Mouse (Mus musculus) urinary bladder, adult 18-20 months (tissue): ENCODE measurements around the gene Ptp4a2.
A peak's percentile ranks its signal among the peaks of the same experiment; 100 is the strongest.
"Not testable (repeated sequence)": the region's sequence is repeated elsewhere in the genome, so short reads cannot be mapped to it uniquely, and the experiment has no call there.

Experiments used
- DNase-seq, 2 experiments: peaks; one replicate each; pipeline ENCODE4 v3.0.0; 2022; ENCODE audit warnings: low spot score in 2 of 2, mixed read lengths in 2 of 2

The Ptp4a2 gene

DNA sequence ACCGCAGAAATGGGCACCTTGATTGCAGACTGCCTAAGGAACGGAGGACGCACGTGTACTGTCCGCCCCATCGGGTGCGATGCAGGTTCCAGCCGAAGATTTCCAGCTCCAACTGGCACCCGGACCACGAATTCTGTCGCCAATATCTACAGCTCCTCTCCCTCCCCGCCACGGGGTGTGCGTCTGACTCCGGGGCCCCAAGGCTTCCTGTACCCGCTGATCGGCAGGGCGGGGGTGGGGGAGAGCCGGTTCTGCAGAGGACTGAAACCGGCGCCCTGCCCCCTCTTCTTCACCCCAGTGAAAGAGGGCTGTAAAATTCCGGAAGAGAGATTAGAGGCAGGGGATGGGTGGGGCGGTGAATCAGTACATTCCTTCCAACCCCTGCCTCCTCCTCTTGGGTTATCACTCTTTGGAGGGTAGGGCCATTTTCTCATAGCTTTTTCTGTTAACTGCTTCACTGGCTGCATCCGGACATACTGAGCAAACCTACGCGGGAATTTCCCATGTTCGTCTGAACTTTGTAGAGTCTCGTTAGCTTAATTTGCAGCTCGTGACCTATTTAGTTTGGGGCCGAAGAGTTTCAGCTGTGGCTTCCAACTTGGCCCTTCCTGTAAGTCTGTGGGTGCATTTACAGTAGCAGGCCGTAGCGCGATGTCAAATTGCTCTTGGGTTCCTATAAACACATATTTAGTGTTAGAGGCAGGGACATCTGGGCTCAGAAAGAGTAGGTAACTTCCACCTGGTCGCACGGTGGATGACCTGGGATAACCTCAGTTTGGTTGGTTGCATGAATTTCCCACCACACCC lies at the start of gene Ptp4a2:
Ptp4a2 (plus strand) TSS at position 422 of the 807 bp plus-strand sequence.
- DNase-seq = peak; percentile 75 to 80

DNA sequence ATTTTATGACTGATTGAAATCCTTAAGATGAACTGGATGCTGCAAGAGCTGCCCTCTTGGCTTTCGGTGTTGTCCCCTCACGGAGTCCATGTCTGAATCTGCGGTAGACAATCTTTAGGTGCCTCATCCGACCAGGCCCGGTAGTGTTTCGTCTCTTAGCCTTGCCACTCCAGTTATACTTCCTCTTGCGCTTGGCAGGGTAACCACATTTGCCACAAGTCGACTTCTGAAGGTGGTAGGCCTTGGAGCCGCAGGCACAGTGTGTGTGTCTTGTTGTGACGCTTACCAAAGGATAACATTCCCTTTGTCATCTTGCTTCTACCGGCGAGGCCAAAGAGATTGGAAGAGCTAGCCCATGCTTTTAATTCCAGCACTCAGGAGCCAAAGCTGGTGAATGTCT lies 49.4 kb upstream of the Ptp4a2 start:
- no peak for DNase-seq

GRCm38 (mm10) chr4:129762496-129762895 lies 48.5 kb upstream of the Ptp4a2 start:
- not testable (repeated sequence) for DNase-seq

GRCm38 (mm10) chr4:129765351-129765750 lies 45.7 kb upstream of the Ptp4a2 start:
- no peak for DNase-seq

GRCm38 (mm10) chr4:129767782-129768181 lies 43.2 kb upstream of the Ptp4a2 start:
- no peak for DNase-seq

GRCm38 (mm10) chr4:129768742-129769141 lies 42.3 kb upstream of the Ptp4a2 start:
- not testable (repeated sequence) for DNase-seq

GRCm38 (mm10) chr4:129770600-129770999 lies 40.4 kb upstream of the Ptp4a2 start:
- no peak for DNase-seq

DNA sequence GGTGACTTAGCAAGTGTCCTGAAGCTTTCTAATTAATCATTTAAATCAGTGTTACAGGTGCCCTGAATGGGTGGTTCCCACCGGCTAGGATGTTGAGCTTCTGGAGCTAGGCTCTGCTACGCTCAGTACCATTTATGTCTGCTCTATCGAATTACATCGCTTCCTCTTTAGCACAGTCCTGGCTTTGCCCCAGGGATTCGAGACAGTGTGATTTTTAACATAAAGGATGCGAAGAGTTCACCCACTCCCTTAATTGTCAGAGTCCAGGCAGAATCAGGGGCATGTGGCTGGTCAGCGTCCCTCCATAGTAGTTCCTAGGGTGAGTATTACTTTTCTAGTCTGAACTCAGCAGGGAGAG lies 39.7 kb upstream of the Ptp4a2 start:
- DNase-seq = no peak

- DNase-seq = peak in 1 of 2 experiments; percentile 26
Measured at GRCm38 (mm10) chr4:129771672-129772521, 39.1 kb upstream of the Ptp4a2 start.

DNA sequence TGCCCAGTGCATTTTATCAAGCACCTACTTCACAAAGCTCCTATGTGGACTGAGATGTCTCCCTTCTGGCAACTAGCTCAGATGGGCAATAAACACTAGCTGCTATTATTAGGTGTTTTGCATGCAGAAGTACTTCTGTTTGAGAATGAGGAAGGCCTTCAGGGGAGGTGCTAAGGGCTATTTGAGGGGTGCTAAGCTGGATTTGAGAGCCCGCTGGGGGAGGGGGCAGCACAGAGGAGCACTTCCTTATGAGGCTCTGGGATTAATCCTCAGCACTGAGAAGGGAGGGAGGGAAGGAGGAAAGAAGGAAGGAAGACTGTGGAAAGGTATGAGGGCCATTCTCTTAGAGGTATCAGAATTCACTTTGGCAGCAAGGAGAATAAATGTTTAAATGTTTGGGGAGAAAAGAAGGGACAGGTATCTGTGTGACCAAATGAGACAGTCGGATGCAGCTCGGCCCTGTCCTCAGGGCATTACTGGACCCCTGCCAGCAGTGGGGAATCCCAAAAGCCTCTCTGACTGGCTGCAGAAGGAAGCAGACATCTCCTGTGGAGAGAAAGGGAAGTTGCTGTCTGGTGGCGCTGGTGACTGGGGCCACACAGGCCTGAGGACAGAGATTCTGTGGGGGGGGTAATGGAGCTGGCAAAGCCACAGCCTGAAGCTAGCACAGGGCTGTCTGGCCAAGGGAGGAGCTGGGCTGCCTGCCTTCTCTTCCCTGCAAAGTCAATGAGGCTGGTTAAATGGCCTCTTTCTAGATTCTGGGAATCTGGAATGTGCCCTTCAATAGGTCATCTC lies 28.9 kb upstream of the Ptp4a2 start:
- DNase-seq = peak in 1 of 2 experiments; percentile 11

GRCm38 (mm10) chr4:129782857-129783331 lies 28.1 kb upstream of the Ptp4a2 start:
- no peak for DNase-seq

- DNase-seq = no peak
Measured at GRCm38 (mm10) chr4:129783506-129783905, 27.5 kb upstream of the Ptp4a2 start.

- peak in 1 of 2 experiments; percentile 62 for DNase-seq
Measured at GRCm38 (mm10) chr4:129785178-129785577, 25.8 kb upstream of the Ptp4a2 start.

DNA sequence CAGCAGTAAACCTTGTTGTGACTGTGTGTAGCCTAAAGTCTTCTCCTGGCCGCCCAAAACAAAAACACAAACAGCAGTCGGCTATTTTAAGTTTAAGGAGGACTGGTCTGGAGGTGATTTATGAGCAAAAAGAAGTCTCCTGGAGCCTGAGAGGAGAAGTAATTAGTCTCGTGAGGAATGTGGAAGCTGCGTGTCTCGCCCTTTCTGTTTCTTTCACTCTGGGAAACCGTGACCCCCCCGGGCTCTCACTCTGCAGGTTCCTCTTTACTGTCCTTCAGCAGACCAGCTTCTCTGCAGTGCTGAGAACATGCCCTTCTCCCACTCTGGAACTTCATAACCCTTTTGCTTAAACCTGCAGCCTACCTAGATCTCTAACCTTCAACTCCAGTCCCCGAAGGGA lies 22.3 kb upstream of the Ptp4a2 start:
- no peak for DNase-seq

GRCm38 (mm10) chr4:129789635-129790034 lies 21.4 kb upstream of the Ptp4a2 start:
- no peak for DNase-seq

DNA sequence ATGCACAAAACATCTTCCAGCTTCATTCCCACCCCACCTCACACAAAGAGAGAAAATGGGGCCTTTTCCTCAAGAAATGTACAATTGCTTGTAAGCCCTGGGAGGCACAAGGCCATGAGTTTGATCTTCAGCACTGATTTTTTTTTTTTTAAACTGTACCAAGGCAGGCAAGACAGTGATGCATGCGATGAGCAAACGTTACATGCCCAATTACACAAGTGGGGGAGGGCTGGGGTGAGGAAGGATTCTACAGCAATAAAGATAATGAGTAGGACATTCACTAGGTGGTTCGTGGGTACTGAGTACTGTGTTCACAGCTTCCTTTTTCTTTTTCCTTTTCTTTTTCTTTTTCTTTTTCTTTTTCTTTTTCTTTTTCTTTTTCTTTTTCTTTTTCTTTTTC lies 20.5 kb upstream of the Ptp4a2 start:
- no peak for DNase-seq

DNA sequence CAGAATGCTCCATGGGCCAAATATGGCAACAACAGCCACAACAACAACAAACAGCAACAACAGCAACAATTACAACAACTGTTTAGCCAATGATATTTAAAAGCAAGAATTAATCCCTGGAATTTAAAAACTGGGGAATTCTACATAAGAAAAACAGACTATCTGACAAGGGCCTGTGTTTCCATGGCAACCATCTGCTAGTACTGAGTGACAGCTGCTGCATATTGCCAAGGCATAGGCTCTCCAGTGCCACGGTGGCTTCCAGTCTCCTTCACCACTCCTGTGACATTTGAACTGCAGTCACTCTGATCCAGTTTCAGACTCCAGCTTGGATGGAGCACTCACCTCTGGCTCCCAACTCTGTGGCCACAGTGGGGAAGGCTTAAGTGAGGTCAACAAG lies 19.6 kb upstream of the Ptp4a2 start:
- no peak for DNase-seq

GRCm38 (mm10) chr4:129792666-129793202 lies 18.3 kb upstream of the Ptp4a2 start:
- DNase-seq = no peak

DNA sequence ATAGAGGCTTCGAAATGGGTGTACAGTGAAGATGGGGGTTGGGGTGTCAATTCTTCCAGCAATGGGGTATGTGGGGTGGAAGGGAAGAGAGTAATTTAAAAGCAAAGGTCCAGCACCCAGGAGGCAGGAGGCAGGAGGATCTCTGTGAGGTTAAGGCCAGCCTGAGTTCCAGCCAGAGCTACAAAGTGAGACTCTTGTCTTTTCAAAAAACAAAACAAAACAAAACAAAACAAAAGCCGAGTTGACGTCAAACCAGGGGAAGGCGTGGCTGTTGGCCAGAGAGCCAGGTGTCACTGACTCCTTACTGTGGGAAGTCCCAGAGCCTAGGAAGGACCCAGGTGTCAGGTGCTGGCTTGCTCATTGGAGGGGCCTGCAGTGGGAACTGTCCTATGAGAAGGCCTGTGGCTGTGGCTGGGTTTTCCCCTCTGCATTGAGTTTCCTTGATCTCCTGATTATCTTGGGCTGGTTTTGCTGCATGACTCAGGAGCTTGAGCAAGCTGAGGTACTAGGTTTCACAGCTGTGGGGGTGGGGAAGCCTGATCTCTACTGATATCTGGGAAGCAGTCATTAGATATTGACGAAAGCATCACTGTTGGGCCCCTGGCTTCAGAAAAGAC lies 17.2 kb upstream of the Ptp4a2 start:
- DNase-seq = peak; percentile 54 to 73

DNA sequence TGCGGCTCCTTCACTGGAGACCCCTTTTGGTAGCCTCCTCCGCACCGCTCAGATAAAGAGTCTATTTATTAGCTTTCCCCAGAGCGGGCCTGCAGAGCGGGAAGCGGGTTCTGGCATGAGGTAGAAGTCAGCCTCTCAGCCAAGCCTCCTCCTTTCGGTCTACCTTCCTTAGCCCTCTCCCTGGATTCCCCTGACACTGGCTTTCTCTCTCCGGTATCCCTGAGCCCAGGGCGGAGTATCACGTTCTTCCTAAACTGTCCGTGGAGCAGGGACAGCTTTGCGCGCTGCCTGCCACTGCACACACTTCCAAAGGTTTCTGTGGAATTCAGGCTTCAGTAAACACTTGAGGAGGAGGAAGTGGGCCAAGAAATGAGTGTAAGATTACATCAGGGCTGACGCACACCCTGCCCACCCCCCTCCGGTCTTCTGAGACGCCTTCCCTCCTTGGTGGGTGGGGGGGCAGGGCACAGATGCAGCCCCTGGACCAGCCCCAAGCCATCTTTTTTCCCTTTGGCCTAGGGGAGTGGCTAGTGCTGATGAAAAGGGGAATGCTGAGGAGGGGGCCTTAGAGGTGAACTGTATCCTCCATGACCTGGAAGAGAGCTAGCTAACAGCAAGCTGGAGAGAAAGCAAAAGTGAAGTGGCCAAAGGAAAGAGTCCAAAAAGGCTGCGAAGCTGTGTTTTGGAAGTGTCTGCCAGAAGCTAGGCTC lies 15.7 kb upstream of the Ptp4a2 start:
- DNase-seq = peak; percentile 30 to 60
